Mouse (Mus musculus) embryonic facial prominence, embryonic 15.5 days (tissue): ENCODE results near the gene Prcd. TPM values are rescaled to one million over a fixed set of nuclear protein-coding genes. Genes with fewer than 3 reads are reported as not detected.
A peak's percentile ranks its signal among the peaks of the same experiment; 100 is the strongest.

Experiments used
- ATAC-seq: fragments of 200-750 bp; cut with Nextera tagmentation; 2 replicates; pipeline ENCODE4 v1.8.0; 2017; ENCODE audit warnings: low read depth, moderate TSS enrichment; ENCODE audit not compliant: insufficient number of reproducible peaks, low FRiP score, low TSS enrichment
- H3K27ac ChIP-seq: fragments of 300-500 bp; sonication (generic); replicated peaks from 2 replicates; pipeline ENCODE4 v1.5.1; 2015; ENCODE audit warnings: mild to moderate bottlenecking, inconsistent platforms
- H3K27me3 ChIP-seq: fragments of 300-500 bp; sonication (generic); 2 replicates; pipeline ENCODE4 v1.6.1; 2015; ENCODE audit warnings: inconsistent platforms
- H3K36me3 ChIP-seq: fragments of 300-500 bp; sonication (generic); 2 replicates; pipeline ENCODE4 v1.6.1; 2015; ENCODE audit warnings: mild to moderate bottlenecking, inconsistent platforms
- H3K4me1 ChIP-seq: fragments of 300-500 bp; sonication (generic); 2 replicates; pipeline ENCODE4 v1.6.1; 2015; ENCODE audit warnings: inconsistent platforms
- H3K4me2 ChIP-seq: fragments of 300-500 bp; sonication (generic); replicated peaks from 2 replicates; pipeline ENCODE4 v1.6.1; 2015; ENCODE audit warnings: mild to moderate bottlenecking, inconsistent platforms
- H3K4me3 ChIP-seq: fragments of 300-500 bp; sonication (generic); replicated peaks from 2 replicates; pipeline ENCODE4 v1.5.1; 2015; ENCODE audit warnings: mild to moderate bottlenecking, inconsistent platforms
- H3K9ac ChIP-seq: fragments of 300-500 bp; sonication (generic); 2 replicates; pipeline ENCODE4 v1.6.1; 2015; ENCODE audit warnings: inconsistent platforms
- H3K9me3 ChIP-seq: fragments of 300-500 bp; sonication (generic); replicated peaks from 2 replicates; pipeline ENCODE4 v1.6.1; 2016; ENCODE audit warnings: inconsistent platforms
- WGBS: fragments of 180-500 bp; shearing (Covaris S2); methylation state at CpG from one replicate; pipeline ENCODE4 v1.1.7; 2015; 5-methylcytosine and 5-hydroxymethylcytosine counted together
- polyA plus RNA-seq: library from polyadenylated mRNA; unstranded; fragments of >200 nt; fragmentation: Nextera tagmentation; extraction: Ambion mirVana; gene quantifications from 2 replicates; pipeline ENCODE4 v1.2.1, GENCODE M21; 2015

The Prcd gene
- polyA plus RNA-seq, 1 experiment from 2014 or later: 3.6 TPM

- H3K4me2 ChIP-seq: no peak overlapping the region
- H3K9me3 ChIP-seq: no peaks in the 10 kb centered on the region
- no peak for ATAC-seq
- no peak overlapping the region for H3K4me3 ChIP-seq
- no peaks in the 10 kb centered on the region; the same call in 1 of the 2 replicates for H3K27me3 ChIP-seq
- WGBS: 90% methylated on average over 7 of the region's 7 CpGs
- peaks cover 75% of the 10 kb centered on the region for H3K4me1 ChIP-seq
- H3K36me3 ChIP-seq: no peaks in the 10 kb centered on the region
- 0 out of 2 replicates have a peak overlapping the region, but pooled peaks have one; percentile 39 for H3K27ac ChIP-seq
- H3K9ac ChIP-seq: no peak overlapping the region
These were observed 34.7 kb upstream of the Prcd start for GRCm38 (mm10) chr11:116618666-116619065.

- peaks cover 79% of the 10 kb centered on the region for H3K4me1 ChIP-seq
- 0 out of 2 replicates have a peak overlapping the region, but pooled peaks have one; percentile 12 for H3K27ac ChIP-seq
- ATAC-seq: no peak
- no peak overlapping the region for H3K4me3 ChIP-seq
- H3K4me2 ChIP-seq: no peak overlapping the region
- no peaks in the 10 kb centered on the region; the same call in 1 of the 2 replicates for H3K27me3 ChIP-seq
- no peak overlapping the region for H3K9ac ChIP-seq
- H3K36me3 ChIP-seq: no peaks in the 10 kb centered on the region
- no peaks in the 10 kb centered on the region for H3K9me3 ChIP-seq
- 70% methylated on average over 7 of the region's 7 CpGs for WGBS
These were observed 34.2 kb upstream of the Prcd start for GRCm38 (mm10) chr11:116619156-116619555.

GRCm38 (mm10) chr11:116619561-116619960 is 33.8 kb upstream of the Prcd start:
- 78% methylated on average over 8 of the region's 8 CpGs for WGBS
- H3K4me2 ChIP-seq: no peak overlapping the region

GRCm38 (mm10) chr11:116620073-116620472 is 33.3 kb upstream of the Prcd start:
- Histone ChIP-seq H3K9me3 (no peaks in the 10 kb centered on the region), H3K27me3 (no peaks in the 10 kb centered on the region; the same call in 1 of the 2 replicates), H3K27ac (no peak overlapping the region), H3K4me2 (no peak overlapping the region), H3K4me3 (no peak overlapping the region), H3K36me3 (no peaks in the 10 kb centered on the region), H3K4me1 (peaks cover 86% of the 10 kb centered on the region), H3K9ac (no peak overlapping the region)
- ATAC-seq: no peak
- 41% methylated on average over 9 of the region's 9 CpGs for WGBS

More at GRCm38 (mm10) chr11:116619561-116619960, 33.8 kb upstream of the Prcd start:
- Histone ChIP-seq H3K4me3 (no peak overlapping the region), H3K9ac (no peak overlapping the region), H3K36me3 (no peaks in the 10 kb centered on the region), H3K4me1 (peaks cover 83% of the 10 kb centered on the region), H3K27me3 (no peaks in the 10 kb centered on the region; the same call in 1 of the 2 replicates), H3K27ac (0 out of 2 replicates have a peak overlapping the region, but pooled peaks have one; percentile 12), H3K9me3 (no peaks in the 10 kb centered on the region)
- ATAC-seq: no peak

- ATAC-seq: no peak
- Histone ChIP-seq H3K4me1 (peaks cover 85% of the 10 kb centered on the region), H3K4me2 (no peak overlapping the region)
These were observed 32.6 kb upstream of the Prcd start for GRCm38 (mm10) chr11:116620559-116621253.

GRCm38 (mm10) chr11:116621258-116621704 is 32.1 kb upstream of the Prcd start:
- peak; percentile 20; the same call in 1 of the 2 replicates for ATAC-seq
- Histone ChIP-seq H3K36me3 (no peaks in the 10 kb centered on the region), H3K9me3 (no peaks in the 10 kb centered on the region), H3K27ac (peak overlapping the region; percentile 28), H3K27me3 (no peaks in the 10 kb centered on the region; the same call in 1 of the 2 replicates), H3K4me1 (peaks cover 79% of the 10 kb centered on the region), H3K9ac (no peak overlapping the region), H3K4me2 (0 out of 2 replicates have a peak overlapping the region, but pooled peaks have one; percentile 2), H3K4me3 (no peak overlapping the region)
- 30% methylated on average over 6 of the region's 6 CpGs for WGBS

More at GRCm38 (mm10) chr11:116620559-116621253, 32.6 kb upstream of the Prcd start:
- Histone ChIP-seq H3K9ac (no peak overlapping the region), H3K9me3 (no peaks in the 10 kb centered on the region), H3K36me3 (no peaks in the 10 kb centered on the region), H3K27me3 (no peaks in the 10 kb centered on the region; the same call in 1 of the 2 replicates), H3K27ac (peak overlapping the region; percentile 28; the same call in 1 of the 2 replicates), H3K4me3 (no peak overlapping the region)
- WGBS: 72% methylated on average over 10 of the region's 10 CpGs

- ATAC-seq: peak; percentile 17; the same call in 1 of the 2 replicates
- Histone ChIP-seq H3K4me1 (peaks cover 61% of the 10 kb centered on the region), H3K36me3 (no peaks in the 10 kb centered on the region), H3K9ac (peak overlapping the region; percentile 41), H3K27ac (no peak overlapping the region; the same call in 1 of the 2 replicates), H3K4me2 (peak overlapping the region; percentile 95), H3K9me3 (no peaks in the 10 kb centered on the region), H3K27me3 (no peaks in the 10 kb centered on the region; the same call in 1 of the 2 replicates), H3K4me3 (peak overlapping the region; percentile 65)
- 7% methylated on average over 40 of the region's 40 CpGs for WGBS
These were observed 29.8 kb upstream of the Prcd start for GRCm38 (mm10) chr11:116623281-116624124.

- Histone ChIP-seq H3K9me3 (no peaks in the 10 kb centered on the region), H3K27me3 (no peaks in the 10 kb centered on the region; the same call in 1 of the 2 replicates), H3K4me1 (peaks cover 56% of the 10 kb centered on the region), H3K27ac (no peak overlapping the region; the same call in 1 of the 2 replicates), H3K4me2 (peak overlapping the region; percentile 95), H3K9ac (peak overlapping the region; percentile 41), H3K4me3 (peak overlapping the region; percentile 65), H3K36me3 (no peaks in the 10 kb centered on the region)
- ATAC-seq: peak; percentile 56; the same call in 1 of the 2 replicates
- WGBS: 12% methylated on average over 41 of the region's 42 CpGs
These were observed 29.1 kb upstream of the Prcd start for GRCm38 (mm10) chr11:116624131-116624832.

- H3K4me1 ChIP-seq: peaks cover 51% of the 10 kb centered on the region
- no peak overlapping the region for H3K27ac ChIP-seq
- no peak for ATAC-seq
- H3K4me3 ChIP-seq: no peak overlapping the region
- H3K4me2 ChIP-seq: no peak overlapping the region
- no peaks in the 10 kb centered on the region for H3K36me3 ChIP-seq
- WGBS: 73% methylated on average over 17 of the region's 17 CpGs
- H3K9me3 ChIP-seq: no peaks in the 10 kb centered on the region
- H3K27me3 ChIP-seq: no peaks in the 10 kb centered on the region; the same call in 1 of the 2 replicates
- no peak overlapping the region for H3K9ac ChIP-seq
These were observed 28.0 kb upstream of the Prcd start for GRCm38 (mm10) chr11:116625081-116626000.
